Mouse (Mus musculus) E14TG2a.4 (cell line): ENCODE data around the gene Zfp879.

Source experiments
- H3K27me3 ChIP-seq: 2 replicates; pipeline ENCODE4 v1.6.1; 2014; ENCODE audit warnings: low read length, control low read depth; ENCODE audit not compliant: insufficient read depth
- H3K36me3 ChIP-seq: 2 replicates; pipeline ENCODE4 v1.6.1; 2014; ENCODE audit warnings: low read length, control low read depth; ENCODE audit not compliant: insufficient read depth
- H3K4me1 ChIP-seq: replicated peaks from 2 replicates; pipeline ENCODE4 v1.6.1; 2014; ENCODE audit warnings: low read depth, low read length, control low read depth
- H3K4me3 ChIP-seq: replicated peaks from 2 replicates; pipeline ENCODE4 v1.5.1; 2014; ENCODE audit warnings: mild to moderate bottlenecking, low read length
- H3K9me3 ChIP-seq: 2 replicates; pipeline ENCODE4 v1.6.1; 2014; ENCODE audit warnings: low read length, control low read depth
- CTCF ChIP-seq: conservative IDR thresholded peaks from 2 replicates; pipeline ENCODE4 v1.5.1; 2014; ENCODE audit warnings: low read length
- NANOG ChIP-seq: IDR thresholded peaks from 2 replicates; pipeline ENCODE4 v1.6.1; 2014; ENCODE audit warnings: borderline replicate concordance, low read length, mixed read lengths
- POU5F1 ChIP-seq: IDR thresholded peaks from 2 replicates; pipeline ENCODE4 v1.6.1; 2014; ENCODE audit warnings: low read length, borderline replicate concordance

Gene Zfp879

GRCm38 (mm10) chr11:50798836-50799235 is 42.5 kb downstream of the Zfp879 start:
- TF ChIP-seq NANOG = no peak
- no peak for TF ChIP-seq POU5F1
- TF ChIP-seq CTCF = no peak
- H3K27me3 ChIP-seq = peaks cover 28% of the 10 kb centered on the region
- H3K9me3 ChIP-seq = no peaks in the 10 kb centered on the region
- H3K36me3 ChIP-seq = no peaks in the 10 kb centered on the region
- no peak overlapping the region for H3K4me3 ChIP-seq
- peaks cover 18% of the 10 kb centered on the region for H3K4me1 ChIP-seq

- TF ChIP-seq CTCF (no peak), POU5F1 (no peak), NANOG (no peak)
- Histone ChIP-seq H3K4me1 (peaks cover 16% of the 10 kb centered on the region), H3K9me3 (no peaks in the 10 kb centered on the region), H3K27me3 (peaks cover 30% of the 10 kb centered on the region), H3K4me3 (no peak overlapping the region), H3K36me3 (no peaks in the 10 kb centered on the region)
These were observed 43.7 kb downstream of the Zfp879 start for GRCm38 (mm10) chr11:50797674-50798073.
